Mouse (Mus musculus) E14TG2a.4 (cell line): ENCODE data around the gene Nap1l1.
A peak's percentile ranks its signal among the peaks of the same experiment; 100 is the strongest.

Experiments used
- H3K27me3 ChIP-seq: 2 replicates; pipeline ENCODE4 v1.6.1; 2014; ENCODE audit warnings: low read length, control low read depth; ENCODE audit not compliant: insufficient read depth
- H3K36me3 ChIP-seq: 2 replicates; pipeline ENCODE4 v1.6.1; 2014; ENCODE audit warnings: low read length, control low read depth; ENCODE audit not compliant: insufficient read depth
- H3K4me1 ChIP-seq: replicated peaks from 2 replicates; pipeline ENCODE4 v1.6.1; 2014; ENCODE audit warnings: low read depth, low read length, control low read depth
- H3K4me3 ChIP-seq: replicated peaks from 2 replicates; pipeline ENCODE4 v1.5.1; 2014; ENCODE audit warnings: mild to moderate bottlenecking, low read length
- H3K9me3 ChIP-seq: 2 replicates; pipeline ENCODE4 v1.6.1; 2014; ENCODE audit warnings: low read length, control low read depth
- CTCF ChIP-seq: conservative IDR thresholded peaks from 2 replicates; pipeline ENCODE4 v1.5.1; 2014; ENCODE audit warnings: low read length
- NANOG ChIP-seq: IDR thresholded peaks from 2 replicates; pipeline ENCODE4 v1.6.1; 2014; ENCODE audit warnings: borderline replicate concordance, low read length, mixed read lengths
- POU5F1 ChIP-seq: IDR thresholded peaks from 2 replicates; pipeline ENCODE4 v1.6.1; 2014; ENCODE audit warnings: low read length, borderline replicate concordance

Nap1l1 gene

DNA sequence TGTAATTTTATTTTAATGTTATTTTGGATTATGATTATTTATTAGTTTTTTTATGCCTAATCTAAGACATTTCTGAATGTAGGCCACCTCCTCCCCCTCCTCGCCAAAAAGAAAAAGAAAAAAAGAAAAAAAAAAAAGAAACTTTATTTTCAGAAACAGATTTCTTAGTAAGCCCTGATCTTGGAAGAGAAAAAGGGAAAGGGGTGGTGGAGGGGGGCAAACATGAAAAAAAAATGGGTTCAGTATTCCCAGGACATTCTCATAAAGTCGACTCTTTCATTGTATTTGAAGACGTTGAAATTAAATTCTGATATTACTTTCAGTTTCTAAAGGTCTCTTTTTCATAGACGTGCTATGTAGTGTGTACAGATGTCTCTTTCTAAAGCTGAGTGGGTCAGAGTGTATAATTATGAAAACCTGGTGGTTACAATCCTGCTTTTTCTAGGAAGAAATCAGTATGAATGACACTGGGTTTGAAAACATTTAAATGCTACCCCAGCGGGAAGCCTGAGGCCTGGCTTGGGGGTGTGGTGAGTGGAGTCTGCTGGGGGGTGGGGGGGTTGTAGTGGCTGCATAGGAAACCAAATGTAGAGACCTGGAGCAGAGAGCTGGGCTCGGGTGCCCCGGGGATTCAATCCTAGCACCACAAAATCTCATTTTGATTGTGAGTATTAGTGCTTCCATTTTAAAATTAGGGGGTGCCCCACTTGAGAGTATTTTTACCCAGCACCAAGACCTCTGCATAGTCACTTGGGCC, 35.5 kb downstream of the Nap1l1 start:
- Histone ChIP-seq H3K9me3 (no peaks in the 10 kb centered on the region), H3K27me3 (peaks cover 19% of the 10 kb centered on the region), H3K4me3 (peak overlapping the region; percentile 91), H3K36me3 (no peaks in the 10 kb centered on the region), H3K4me1 (peaks cover 44% of the 10 kb centered on the region)
- TF ChIP-seq CTCF (no peak), NANOG (no peak), POU5F1 (no peak)

- H3K27me3 ChIP-seq, result peaks cover 19% of the 10 kb centered on the region
- no peak for TF ChIP-seq NANOG
- no peak for TF ChIP-seq POU5F1
- TF ChIP-seq CTCF, result no peak
- no peak overlapping the region for H3K4me3 ChIP-seq
- no peaks in the 10 kb centered on the region for H3K36me3 ChIP-seq
- no peaks in the 10 kb centered on the region for H3K9me3 ChIP-seq
- H3K4me1 ChIP-seq, result peaks cover 41% of the 10 kb centered on the region
These were observed 36.2 kb downstream of the Nap1l1 start for GRCm38 (mm10) chr10:111509103-111509784.

DNA sequence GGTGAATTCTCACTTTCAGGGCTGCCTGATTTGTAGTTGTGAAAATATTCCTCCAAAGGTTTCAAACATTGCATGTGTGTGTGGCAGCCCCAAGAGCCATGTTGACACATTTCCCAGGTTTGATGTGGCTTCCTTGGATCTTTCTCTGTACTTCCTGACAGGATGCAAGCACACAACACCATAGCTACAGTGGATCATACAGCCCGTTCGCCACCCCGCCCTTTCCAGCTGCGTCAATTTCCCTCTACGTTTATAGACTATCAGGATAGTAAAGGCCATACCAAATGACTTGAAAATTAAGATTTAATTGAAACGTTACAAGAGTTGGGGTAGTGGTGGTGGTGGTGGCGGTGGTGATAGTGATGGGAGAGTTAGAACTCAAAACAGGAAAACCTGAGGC, 37.0 kb downstream of the Nap1l1 start:
- H3K4me1 ChIP-seq, result peaks cover 43% of the 10 kb centered on the region
- peaks cover 19% of the 10 kb centered on the region for H3K27me3 ChIP-seq
- no peaks in the 10 kb centered on the region for H3K36me3 ChIP-seq
- H3K9me3 ChIP-seq, result no peaks in the 10 kb centered on the region
- TF ChIP-seq POU5F1, result no peak
- no peak for TF ChIP-seq NANOG
- no peak for TF ChIP-seq CTCF
- no peak overlapping the region for H3K4me3 ChIP-seq

DNA sequence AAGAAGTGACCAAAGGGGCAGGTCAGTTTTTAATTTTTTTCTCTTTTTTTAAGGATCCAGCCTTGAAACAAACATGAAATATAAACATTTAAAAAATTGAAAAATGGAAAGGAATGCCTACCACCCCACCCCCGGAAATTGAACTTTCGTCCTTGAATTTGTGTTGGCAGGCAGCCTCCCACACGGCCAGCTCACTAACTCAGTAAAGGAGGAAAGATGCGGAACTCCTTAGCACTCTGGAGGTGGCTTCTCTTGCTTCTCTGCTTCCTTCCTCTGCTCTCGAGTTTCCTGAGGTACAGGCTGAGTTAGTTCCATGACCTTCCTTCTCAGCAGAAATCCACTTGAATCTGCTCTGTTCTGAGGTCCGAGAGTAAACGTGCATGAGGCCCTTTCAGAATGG, 37.8 kb downstream of the Nap1l1 start:
- no peaks in the 10 kb centered on the region for H3K36me3 ChIP-seq
- peaks cover 15% of the 10 kb centered on the region for H3K27me3 ChIP-seq
- H3K4me3 ChIP-seq, result no peak overlapping the region
- H3K4me1 ChIP-seq, result peaks cover 44% of the 10 kb centered on the region
- TF ChIP-seq CTCF (no peak), POU5F1 (no peak), NANOG (no peak)
- H3K9me3 ChIP-seq, result no peaks in the 10 kb centered on the region

- TF ChIP-seq CTCF (no peak), POU5F1 (no peak), NANOG (no peak)
- peaks cover 14% of the 10 kb centered on the region for H3K27me3 ChIP-seq
- peaks cover 43% of the 10 kb centered on the region for H3K4me1 ChIP-seq
- no peaks in the 10 kb centered on the region for H3K9me3 ChIP-seq
- H3K4me3 ChIP-seq, result no peak overlapping the region
- no peaks in the 10 kb centered on the region for H3K36me3 ChIP-seq
These were observed 39.1 kb downstream of the Nap1l1 start for GRCm38 (mm10) chr10:111512036-111512568.

GRCm38 (mm10) chr10:111514282-111514885, 41.4 kb downstream of the Nap1l1 start:
- TF ChIP-seq POU5F1 (no peak), NANOG (no peak), CTCF (no peak)
- Histone ChIP-seq H3K9me3 (no peaks in the 10 kb centered on the region), H3K36me3 (no peaks in the 10 kb centered on the region), H3K4me1 (peaks cover 25% of the 10 kb centered on the region), H3K27me3 (peaks cover 8% of the 10 kb centered on the region; the same call in 1 of the 2 replicates), H3K4me3 (no peak overlapping the region)

- Histone ChIP-seq H3K9me3 (no peaks in the 10 kb centered on the region), H3K4me1 (peaks cover 24% of the 10 kb centered on the region), H3K27me3 (peaks cover 14% of the 10 kb centered on the region), H3K36me3 (no peaks in the 10 kb centered on the region), H3K4me3 (no peak overlapping the region)
- TF ChIP-seq NANOG (no peak), POU5F1 (no peak), CTCF (no peak)
These were observed 42.3 kb downstream of the Nap1l1 start for GRCm38 (mm10) chr10:111515071-111516010.
